Comparison of ENCODE assay signal across 14 mouse cellular contexts in genomic region chr1:78702964-78703285, GRCm38 (mm10). TPM values are rescaled to one million over a fixed set of nuclear protein-coding genes. Genes with fewer than 3 reads are reported as not detected.
DNase-seq lines count a peak whose midpoint lies in the region; ATAC-seq and TF ChIP-seq lines count a peak whose summit lies in the region.
"Had no signal": no experiment of that assay in that cellular context is flagged by ENCODE, and none has a peak within 500 bp of the region (broad histone marks: within the 10 kb centered on the region; RNA-seq: fewer than 3 reads in every experiment).

No protein-coding gene starts in this region.

- no peak for TF ChIP-seq CTCF in CH12.LX (conservative IDR thresholded peaks at IDR 0.05 in 1 of 2, IDR thresholded peaks at IDR 0.05 in 1 of 2; ENCODE audit: low read depth in 2 of 2, low read length in 2 of 2)

- 0 out of 2 replicates have a peak, but pooled peaks have one; percentile 22 for ATAC-seq in liver, embryonic 15.5 days (ENCODE audit: insufficient read depth)
- ATAC-seq in neutrophil, adult 5-6 weeks (ENCODE audit: extremely low read depth, insufficient number of reproducible peaks, low FRiP score, poor library complexity, severe bottlenecking): peak; percentile 62
- no peak for ATAC-seq in midbrain, embryonic 14.5 days (ENCODE audit: low FRiP score, low TSS enrichment)
- ATAC-seq: forebrain, embryonic 14.5 days; midbrain, embryonic 15.5 days had no signal

- DNase-seq in liver (no peak), CH12.LX (ENCODE audit: extremely low read depth) (peak; percentile 63)
- peak; percentile 43 for DNase-seq in lung, postnatal 25 days (ENCODE audit: low spot score)
- DNase-seq in ovary, postnatal 14 days (ENCODE audit: low spot score): no peak
- no peak for DNase-seq in midbrain, embryonic 14.5 days
- DNase-seq: cerebellum, postnatal 25 days; kidney, postnatal 4 days; thymus, postnatal 14 days had no signal

- no peak for TF ChIP-seq RAD21 in CH12.LX (IDR thresholded peaks at IDR 0.05; ENCODE audit: low read depth, low read length)

- peaks cover 4% of the 10 kb centered on the region; the same call in 1 of the 2 replicates for H3K4me1 ChIP-seq in liver, embryonic 15.5 days (replicated peaks)
- peaks cover 0 to 24% of the 10 kb centered on the region in 2 experiments; a peak in 2 of 4 replicates for H3K4me1 ChIP-seq in CH12.LX (ENCODE audit: control insufficient read depth in 1 of 2, insufficient read depth in 2 of 2)
- H3K4me1 ChIP-seq in midbrain, embryonic 14.5 days (ENCODE audit: control insufficient read depth, insufficient read depth, low read length): no peaks in the 10 kb centered on the region
- H3K4me1 ChIP-seq: lung, embryonic 15.5 days; midbrain, embryonic 15.5 days had no signal

- in situ Hi-C loops in CH12.LX (cut with MboI; ENCODE audit: low pct_ligation_motif_present, low pct_unique_long_range_greater_than_20kb, low sequenced_read_pairs): loop anchor here (25.0 kb wide), 1 partner anchor 934 kb away; no protein-coding TSS in a partner anchor

- peak; percentile 63; the same call in 1 of the 2 replicates for TF ChIP-seq EP300 in CH12.LX (IDR thresholded peaks at IDR 0.05; ENCODE audit: low read length)

- no peak overlapping the region for H3K4me2 ChIP-seq in liver, embryonic 15.5 days
- no peak overlapping the region for H3K4me2 ChIP-seq in CH12.LX (ENCODE audit: insufficient read depth, low read depth, poor library complexity, severe bottlenecking)
- H3K4me2 ChIP-seq in midbrain, embryonic 14.5 days (ENCODE audit: low read length): no peak overlapping the region
- H3K4me2 ChIP-seq: lung, embryonic 15.5 days; midbrain, embryonic 15.5 days had no signal

- H3K9ac ChIP-seq in liver, embryonic 15.5 days: no peak overlapping the region
- H3K9ac ChIP-seq in CH12.LX (ENCODE audit: insufficient read depth, low read depth): no peak overlapping the region
- no peak overlapping the region for H3K9ac ChIP-seq in midbrain, embryonic 14.5 days (replicated peaks; ENCODE audit: low read length)
- H3K9ac ChIP-seq: lung, embryonic 15.5 days; midbrain, embryonic 15.5 days had no signal

- no peaks in the 10 kb centered on the region for H3K27me3 ChIP-seq in liver, embryonic 15.5 days
- H3K27me3 ChIP-seq in CH12.LX (replicated peaks): no peaks in the 10 kb centered on the region
- no peaks in the 10 kb centered on the region for H3K27me3 ChIP-seq in midbrain, embryonic 14.5 days (ENCODE audit: control insufficient read depth, insufficient read depth, low read length)
- H3K27me3 ChIP-seq: lung, embryonic 15.5 days; midbrain, embryonic 15.5 days had no signal

- TF ChIP-seq POLR2A in CH12.LX (IDR thresholded peaks at IDR 0.05; ENCODE audit: low read depth, low read length): no peak

- H3K79me2 ChIP-seq in CH12.LX (replicated peaks; ENCODE audit: control insufficient read depth, extremely low read depth, insufficient read depth, poor library complexity, severe bottlenecking): no peaks in the 10 kb centered on the region

- no peaks in the 10 kb centered on the region for H3K9me3 ChIP-seq in liver, embryonic 15.5 days (replicated peaks)
- H3K9me3 ChIP-seq in CH12.LX (replicated peaks; ENCODE audit: low read length): no peaks in the 10 kb centered on the region
- no peaks in the 10 kb centered on the region for H3K9me3 ChIP-seq in midbrain, embryonic 14.5 days (ENCODE audit: control insufficient read depth, low read length)
- H3K9me3 ChIP-seq: lung, embryonic 15.5 days; midbrain, embryonic 15.5 days had no signal

- dilution Hi-C loops in CH12.LX (cut with MboI; ENCODE audit: extremely low pct_ligation_motif_present, extremely low pct_unique_long_range_greater_than_20kb, low sequenced_read_pairs): no loop called here

- H3K27ac ChIP-seq in liver, embryonic 15.5 days (replicated peaks): no peak overlapping the region
- no peak overlapping the region for H3K27ac ChIP-seq in CH12.LX (ENCODE audit: insufficient read depth, low read depth)
- H3K27ac ChIP-seq in midbrain, embryonic 14.5 days (replicated peaks; ENCODE audit: low read depth, low read length): no peak overlapping the region
- H3K27ac ChIP-seq: lung, embryonic 15.5 days; midbrain, embryonic 15.5 days; stomach, postnatal 0 days had no signal

- H3K36me3 ChIP-seq in liver, embryonic 15.5 days (replicated peaks): peaks cover 47% of the 10 kb centered on the region
- H3K36me3 ChIP-seq in CH12.LX (replicated peaks in 1 of 2; ENCODE audit: control insufficient read depth in 1 of 2, insufficient read depth in 1 of 2, low read length in 1 of 2): peaks cover 23 to 59% of the 10 kb centered on the region in 2 experiments
- H3K36me3 ChIP-seq in midbrain, embryonic 14.5 days (ENCODE audit: control insufficient read depth, insufficient read depth, low read length): peaks cover 74% of the 10 kb centered on the region

- no peak overlapping the region for H3K4me3 ChIP-seq in liver, embryonic 15.5 days (replicated peaks)
- no peak overlapping the region for H3K4me3 ChIP-seq in CH12.LX (replicated peaks in 1 of 3; ENCODE audit: low read depth in 2 of 3, low read length in 2 of 3, poor library complexity in 1 of 3)
- no peak overlapping the region for H3K4me3 ChIP-seq in midbrain, embryonic 14.5 days (replicated peaks; ENCODE audit: low read depth, low read length)
- H3K4me3 ChIP-seq: lung, embryonic 15.5 days; midbrain, embryonic 15.5 days had no signal

- 63% methylated on average over 2 of the region's 2 CpGs for WGBS in liver, embryonic 15.5 days (ENCODE audit: insufficient replicate concordance)
- 93% methylated on average over 2 of the region's 2 CpGs for WGBS in midbrain, embryonic 14.5 days

TF ChIP-seq in CH12.LX, 34 proteins besides CTCF, POLR2A, EP300 and RAD21:
- TF ChIP-seq HCFC1 (IDR thresholded peaks at IDR 0.05; ENCODE audit: low read depth, low read length): no peak
- no peak for TF ChIP-seq ZMIZ1 (IDR thresholded peaks at IDR 0.05; ENCODE audit: low read depth, low read length)
- no peak for TF ChIP-seq ELF1 (IDR thresholded peaks at IDR 0.05; ENCODE audit: low read depth, low read length)
- TF ChIP-seq TCF12 (IDR thresholded peaks at IDR 0.05; ENCODE audit: low read depth, low read length): no peak
- TF ChIP-seq MEF2A (IDR thresholded peaks at IDR 0.05; ENCODE audit: borderline replicate concordance, low read depth, low read length): no peak
- TF ChIP-seq CHD2 (IDR thresholded peaks at IDR 0.05; ENCODE audit: low read length): no peak
- no peak for TF ChIP-seq NELFE (IDR thresholded peaks at IDR 0.05; ENCODE audit: low read depth, low read length)
- no peak for TF ChIP-seq NRF1 (IDR thresholded peaks at IDR 0.05; ENCODE audit: low read depth, low read length)
- TF ChIP-seq SIN3A (IDR thresholded peaks at IDR 0.05; ENCODE audit: low read length): no peak
- no peak for TF ChIP-seq MXI1 (IDR thresholded peaks at IDR 0.05; ENCODE audit: low read depth, low read length)
- TF ChIP-seq JUND (conservative IDR thresholded peaks at IDR 0.05; ENCODE audit: low read depth, low read length): no peak
- no peak for TF ChIP-seq SMC3 (IDR thresholded peaks at IDR 0.05; ENCODE audit: low read depth, low read length)
- no peak for TF ChIP-seq MAZ (IDR thresholded peaks at IDR 0.05; ENCODE audit: low read depth, low read length)
- TF ChIP-seq KAT2A (IDR thresholded peaks at IDR 0.05; ENCODE audit: insufficient replicate concordance, low read length): no peak
- TF ChIP-seq RCOR1 (conservative IDR thresholded peaks at IDR 0.05; ENCODE audit: low read depth, low read length): no peak
- no peak for TF ChIP-seq POLR2AphosphoS2 (IDR thresholded peaks at IDR 0.05; ENCODE audit: low read depth, low read length)
- no peak for TF ChIP-seq MAX (IDR thresholded peaks at IDR 0.05; ENCODE audit: low read length)
- TF ChIP-seq JUN (IDR thresholded peaks at IDR 0.05; ENCODE audit: insufficient read depth, low read depth, low read length): no peak

RNA-seq across cellular contexts. Expression of gene Utp14b, which starts 45.1 kb away (rescaled TPM):
- 0.77 and 0.99 TPM in 2 replicates for polyA plus RNA-seq in liver, embryonic 15.5 days (2015; fragmentation: Nextera tagmentation; extraction: Ambion mirVana)
- 6.9 and 8.9 TPM in 2 replicates for total RNA-seq in CH12.LX (2012; rRNA removed)
- total RNA-seq in CH12.LX (2014; rRNA removed): 11.4 and 13.0 TPM in 2 replicates
- polyA plus RNA-seq in CH12.LX (2012; ENCODE audit: insufficient read length, low read depth): 10.4 and 11.0 TPM in 2 replicates
- total RNA-seq in neutrophil, adult 5-6 weeks (2017): 8.8 and 10.1 TPM in 2 replicates
- polyA plus RNA-seq in midbrain, embryonic 14.5 days (2014; fragmentation: Nextera tagmentation; extraction: Ambion mirVana): 3.8 and 4.5 TPM in 2 replicates

RNA-seq across cellular contexts. Expression of gene Acsl3, which starts 45.3 kb away (rescaled TPM):
- polyA plus RNA-seq in liver, embryonic 15.5 days (2015; fragmentation: Nextera tagmentation; extraction: Ambion mirVana): 19.9 and 21.1 TPM in 2 replicates
- total RNA-seq in CH12.LX (2012; rRNA removed): 19.0 and 21.4 TPM in 2 replicates
- total RNA-seq in CH12.LX (2014; rRNA removed): 55.4 and 57.5 TPM in 2 replicates
- polyA plus RNA-seq in CH12.LX (2012; ENCODE audit: insufficient read length, low read depth): 24.9 and 25.3 TPM in 2 replicates
- total RNA-seq in neutrophil, adult 5-6 weeks (2017): 15.5 and 20.7 TPM in 2 replicates
- polyA plus RNA-seq in midbrain, embryonic 14.5 days (2014; fragmentation: Nextera tagmentation; extraction: Ambion mirVana): 61.3 and 105 TPM in 2 replicates

Comparison
In these comparisons a context has a peak if more than half of its experiments do, and no peak if none do; other contexts are left out.
1. DNase-seq: peak in CH12.LX (single experiment) and lung, postnatal 25 days (single experiment); none in liver (single experiment), ovary, postnatal 14 days (single experiment) and midbrain, embryonic 14.5 days (single experiment).